Mouse (Mus musculus): ENCODE measurements around the gene Usf3. TPM values are rescaled to one million over a fixed set of nuclear protein-coding genes. Genes with fewer than 3 reads are reported as not detected.

Gene Usf3
- polyA plus RNA-seq, 1 experiment = 7.7 TPM

GRCm38 (mm10) chr16:44136511-44137021 is 36.5 kb upstream of the Usf3 start:
- H3K36me3 ChIP-seq (ENCODE audit: control insufficient read depth, insufficient read depth, low read length) = no peaks in the 10 kb centered on the region
- H3K4me1 ChIP-seq (ENCODE audit: control insufficient read depth, insufficient read depth, insufficient read length) = peaks cover 1% of the 10 kb centered on the region
- WGBS = 65% methylated on average over 6 of the region's 6 CpGs
- DNase-seq (ENCODE audit: low read depth in 1 of 2, low spot score in 2 of 2) = no peak
- H3K4me3 ChIP-seq (ENCODE audit: extremely low read depth, insufficient read depth, insufficient read length) = no peak overlapping the region
- no peak overlapping the region for H3K27ac ChIP-seq (ENCODE audit: insufficient read depth, low read length)
- H3K27me3 ChIP-seq (ENCODE audit: control insufficient read depth, insufficient read depth, low read length) = no peaks in the 10 kb centered on the region
- no peak for TF ChIP-seq CTCF (IDR thresholded peaks at IDR 0.05; ENCODE audit: extremely low read depth, insufficient read depth, insufficient read length, insufficient replicate concordance)
- TF ChIP-seq POLR2A (IDR thresholded peaks at IDR 0.05; ENCODE audit: low read depth, low read length) = no peak

- WGBS = 1% methylated on average over 24 of the region's 24 CpGs
- H3K36me3 ChIP-seq (ENCODE audit: control insufficient read depth, insufficient read depth, low read length) = no peaks in the 10 kb centered on the region
- DNase-seq (ENCODE audit: low read depth in 1 of 2, low spot score in 2 of 2) = peak in 1 of 2 experiments; percentile 16
Observed at GRCm38 (mm10) chr16:44138377-44138978, 34.6 kb upstream of the Usf3 start.

GRCm38 (mm10) chr16:44138979-44139535 is 34.0 kb upstream of the Usf3 start:
- WGBS = under 1% methylated on average over 25 of the region's 25 CpGs
- TF ChIP-seq POLR2A (IDR thresholded peaks at IDR 0.05; ENCODE audit: low read depth, low read length) (no peak), CTCF (IDR thresholded peaks at IDR 0.05; ENCODE audit: extremely low read depth, insufficient read depth, insufficient read length, insufficient replicate concordance) (no peak)
- H3K36me3 ChIP-seq (ENCODE audit: control insufficient read depth, insufficient read depth, low read length) = no peaks in the 10 kb centered on the region
- H3K27ac ChIP-seq (ENCODE audit: insufficient read depth, low read length) = peak overlapping the region; percentile 100
- peak; percentile 78 to 94 for DNase-seq (ENCODE audit: low read depth in 1 of 2, low spot score in 2 of 2)
- H3K4me3 ChIP-seq (ENCODE audit: extremely low read depth, insufficient read depth, insufficient read length) = peak overlapping the region; percentile 80
- H3K27me3 ChIP-seq (ENCODE audit: control insufficient read depth, insufficient read depth, low read length) = no peaks in the 10 kb centered on the region
- peaks cover 3% of the 10 kb centered on the region for H3K4me1 ChIP-seq (ENCODE audit: control insufficient read depth, insufficient read depth, insufficient read length)

More at GRCm38 (mm10) chr16:44138377-44138978, 34.6 kb upstream of the Usf3 start:
- Histone ChIP-seq H3K27me3 (ENCODE audit: control insufficient read depth, insufficient read depth, low read length) (no peaks in the 10 kb centered on the region), H3K4me1 (ENCODE audit: control insufficient read depth, insufficient read depth, insufficient read length) (peaks cover 3% of the 10 kb centered on the region), H3K4me3 (ENCODE audit: extremely low read depth, insufficient read depth, insufficient read length) (peak overlapping the region; percentile 80), H3K27ac (ENCODE audit: insufficient read depth, low read length) (peak overlapping the region; percentile 100)
- TF ChIP-seq CTCF (IDR thresholded peaks at IDR 0.05; ENCODE audit: extremely low read depth, insufficient read depth, insufficient read length, insufficient replicate concordance) = no peak
- peak; percentile 53; the same call in 1 of the 2 replicates for TF ChIP-seq POLR2A (IDR thresholded peaks at IDR 0.05; ENCODE audit: low read depth, low read length)

GRCm38 (mm10) chr16:44139536-44140185 is 33.4 kb upstream of the Usf3 start, which contains the start of the genes Atp6v1a and Naa50:
Gene Atp6v1a (minus strand): TSS chr16:44139705.
Gene Naa50 (plus strand): TSS chr16:44139830.
- TF ChIP-seq CTCF (IDR thresholded peaks at IDR 0.05; ENCODE audit: extremely low read depth, insufficient read depth, insufficient read length, insufficient replicate concordance) (no peak), POLR2A (IDR thresholded peaks at IDR 0.05; ENCODE audit: low read depth, low read length) (peak; percentile 21; the same call in 1 of the 2 replicates)
- peak; percentile 82 to 84 for DNase-seq (ENCODE audit: low read depth in 1 of 2, low spot score in 2 of 2)

GRCm38 (mm10) chr16:44140186-44140787 is 32.8 kb upstream of the Usf3 start:
- under 1% methylated on average over 44 of the region's 44 CpGs for WGBS
- DNase-seq (ENCODE audit: low read depth in 1 of 2, low spot score in 2 of 2) = peak; percentile 58 to 69
- no peak for TF ChIP-seq CTCF (IDR thresholded peaks at IDR 0.05; ENCODE audit: extremely low read depth, insufficient read depth, insufficient read length, insufficient replicate concordance)
- TF ChIP-seq POLR2A (IDR thresholded peaks at IDR 0.05; ENCODE audit: low read depth, low read length) = 0 out of 2 replicates have a peak, but pooled peaks have one; percentile 6

More at GRCm38 (mm10) chr16:44139536-44140185, 33.4 kb upstream of the Usf3 start, which contains the start of the genes Atp6v1a and Naa50:
- under 1% methylated on average over 67 of the region's 71 CpGs for WGBS
- H3K27ac ChIP-seq (ENCODE audit: insufficient read depth, low read length) = peak within 1 kb of the TSS; percentile 100
- H3K4me1 ChIP-seq (ENCODE audit: control insufficient read depth, insufficient read depth, insufficient read length) = peaks cover 3% of the 10 kb centered on the region
- peak within 1 kb of the TSS; percentile 99 for H3K4me3 ChIP-seq (ENCODE audit: extremely low read depth, insufficient read depth, insufficient read length)
- no peaks in the 10 kb centered on the region for H3K36me3 ChIP-seq (ENCODE audit: control insufficient read depth, insufficient read depth, low read length)
- no peaks in the 10 kb centered on the region for H3K27me3 ChIP-seq (ENCODE audit: control insufficient read depth, insufficient read depth, low read length)

GRCm38 (mm10) chr16:44141483-44141882 is 31.6 kb upstream of the Usf3 start:
- Histone ChIP-seq H3K4me3 (ENCODE audit: extremely low read depth, insufficient read depth, insufficient read length) (no peak overlapping the region), H3K4me1 (ENCODE audit: control insufficient read depth, insufficient read depth, insufficient read length) (peaks cover 3% of the 10 kb centered on the region; the same call in 1 of the 2 replicates), H3K27me3 (ENCODE audit: control insufficient read depth, insufficient read depth, low read length) (no peaks in the 10 kb centered on the region), H3K36me3 (ENCODE audit: control insufficient read depth, insufficient read depth, low read length) (no peaks in the 10 kb centered on the region), H3K27ac (ENCODE audit: insufficient read depth, low read length) (no peak overlapping the region)
- 54% methylated on average over 6 of the region's 6 CpGs for WGBS
- TF ChIP-seq POLR2A (IDR thresholded peaks at IDR 0.05; ENCODE audit: low read depth, low read length) (no peak), CTCF (IDR thresholded peaks at IDR 0.05; ENCODE audit: extremely low read depth, insufficient read depth, insufficient read length, insufficient replicate concordance) (no peak)
- no peak for DNase-seq (ENCODE audit: low read depth in 1 of 2, low spot score in 2 of 2)

More at GRCm38 (mm10) chr16:44140186-44140787, 32.8 kb upstream of the Usf3 start:
- H3K36me3 ChIP-seq (ENCODE audit: control insufficient read depth, insufficient read depth, low read length) = no peaks in the 10 kb centered on the region
- H3K4me1 ChIP-seq (ENCODE audit: control insufficient read depth, insufficient read depth, insufficient read length) = peaks cover 3% of the 10 kb centered on the region
- peak overlapping the region; percentile 100 for H3K27ac ChIP-seq (ENCODE audit: insufficient read depth, low read length)
- H3K27me3 ChIP-seq (ENCODE audit: control insufficient read depth, insufficient read depth, low read length) = no peaks in the 10 kb centered on the region
- peak overlapping the region; percentile 99 for H3K4me3 ChIP-seq (ENCODE audit: extremely low read depth, insufficient read depth, insufficient read length)
